Comparison of ENCODE assay signal across 12 mouse cellular contexts in the genomic region with DNA sequence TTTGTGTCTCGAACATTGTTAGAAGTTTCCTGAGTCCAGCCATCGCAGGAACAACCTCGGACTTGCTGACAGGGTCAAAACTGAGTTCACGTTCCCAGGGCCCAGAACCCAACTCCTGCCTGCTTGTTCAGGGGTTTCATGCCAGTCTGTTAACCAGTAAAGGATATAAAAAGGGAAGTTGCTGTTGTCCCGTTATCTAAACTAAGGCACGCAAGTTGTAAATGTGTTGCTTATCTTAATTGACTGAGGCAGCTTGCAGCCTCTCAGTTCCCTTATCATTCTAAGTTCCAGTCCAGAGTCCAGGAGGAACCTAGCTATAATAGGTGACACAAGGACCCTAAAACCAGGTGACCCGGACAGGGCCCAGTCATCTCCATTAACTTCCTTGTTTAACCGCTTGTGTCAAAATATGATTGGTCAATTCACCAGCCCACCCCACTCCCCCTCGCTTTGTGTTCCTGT. TPM values are rescaled to one million over a fixed set of nuclear protein-coding genes. Genes with fewer than 3 reads are reported as not detected.
DNase-seq lines count a peak whose midpoint lies in the region; ATAC-seq and TF ChIP-seq lines count a peak whose summit lies in the region.
"Had no signal": no experiment of that assay in that cellular context is flagged by ENCODE, and none has a peak within 500 bp of the region (broad histone marks: within the 10 kb centered on the region; RNA-seq: fewer than 3 reads in every experiment).

No protein-coding gene starts in this region.

- ATAC-seq in kidney, embryonic 15.5 days (replicated peaks; ENCODE audit: low FRiP score) = no peak
- peak; percentile 96 for ATAC-seq in intestine, postnatal 0 days
- no peak for ATAC-seq in monocyte, adult 5-6 weeks (replicated peaks; ENCODE audit: insufficient number of reproducible peaks, low FRiP score, low TSS enrichment, poor library complexity, severe bottlenecking)

- no peak overlapping the region for H3K4me2 ChIP-seq in kidney, embryonic 15.5 days
- H3K4me2 ChIP-seq in intestine, postnatal 0 days (replicated peaks; ENCODE audit: low read depth) = peak overlapping the region; percentile 41
- H3K4me2 ChIP-seq: midbrain, embryonic 12.5 days had no signal

- 0 out of 2 replicates have a peak overlapping the region, but pooled peaks have one; percentile 41 for H3K27ac ChIP-seq in kidney, embryonic 15.5 days
- H3K27ac ChIP-seq in kidney, adult 2 months (ENCODE audit: insufficient read depth, low read depth, low read length) = no peak overlapping the region
- no peak overlapping the region for H3K27ac ChIP-seq in intestine, postnatal 0 days (ENCODE audit: low read depth, low read length)
- H3K27ac ChIP-seq: embryonic facial prominence, embryonic 10.5 days; midbrain, embryonic 12.5 days had no signal

- no peaks in the 10 kb centered on the region for H3K36me3 ChIP-seq in kidney, embryonic 15.5 days
- H3K36me3 ChIP-seq in kidney, adult 2 months (ENCODE audit: control insufficient read depth, insufficient read depth, low read length) = no peaks in the 10 kb centered on the region
- H3K36me3 ChIP-seq in intestine, postnatal 0 days (ENCODE audit: control insufficient read depth, insufficient read depth) = no peaks in the 10 kb centered on the region; the same call in 1 of the 2 replicates
- H3K36me3 ChIP-seq: embryonic facial prominence, embryonic 10.5 days; midbrain, embryonic 12.5 days had no signal

- H3K4me1 ChIP-seq in kidney, embryonic 15.5 days = peaks cover 10% of the 10 kb centered on the region
- H3K4me1 ChIP-seq in kidney, adult 2 months (ENCODE audit: control insufficient read depth, insufficient read depth, low read length) = peaks cover 4% of the 10 kb centered on the region; the same call in 1 of the 2 replicates
- H3K4me1 ChIP-seq in intestine, postnatal 0 days (replicated peaks; ENCODE audit: control insufficient read depth, insufficient read depth, low read length) = peaks cover 6% of the 10 kb centered on the region; the same call in 1 of the 2 replicates
- H3K4me1 ChIP-seq: embryonic facial prominence, embryonic 10.5 days had no signal

- WGBS in kidney, embryonic 15.5 days = 59% methylated on average over 9 of the region's 9 CpGs
- WGBS in kidney, adult 2 months = 38% methylated on average over 9 of the region's 9 CpGs
- 23% methylated on average over 9 of the region's 9 CpGs for WGBS in intestine, postnatal 0 days

- no peak overlapping the region for H3K4me3 ChIP-seq in kidney, embryonic 15.5 days (replicated peaks)
- H3K4me3 ChIP-seq in kidney, adult 2 months (ENCODE audit: insufficient read depth, low read depth, low read length) = no peak overlapping the region
- H3K4me3 ChIP-seq in intestine, postnatal 0 days (ENCODE audit: low read depth, low read length) = no peak overlapping the region
- H3K4me3 ChIP-seq: embryonic facial prominence, embryonic 10.5 days; midbrain, embryonic 12.5 days had no signal

- no peaks in the 10 kb centered on the region for H3K9me3 ChIP-seq in kidney, embryonic 15.5 days (replicated peaks)
- H3K9me3 ChIP-seq in intestine, postnatal 0 days (ENCODE audit: control insufficient read depth) = no peaks in the 10 kb centered on the region
- H3K9me3 ChIP-seq: embryonic facial prominence, embryonic 10.5 days; midbrain, embryonic 12.5 days had no signal

- H3K27me3 ChIP-seq in kidney, embryonic 15.5 days = no peaks in the 10 kb centered on the region
- H3K27me3 ChIP-seq in kidney, adult 2 months (replicated peaks; ENCODE audit: control insufficient read depth, insufficient read depth, low read length) = no peaks in the 10 kb centered on the region
- peaks cover 21% of the 10 kb centered on the region for H3K27me3 ChIP-seq in intestine, postnatal 0 days (replicated peaks; ENCODE audit: control insufficient read depth, insufficient read depth, low read length)
- H3K27me3 ChIP-seq: midbrain, embryonic 12.5 days had no signal

- no peak for TF ChIP-seq POLR2A in kidney, adult 2 months (IDR thresholded peaks at IDR 0.05; ENCODE audit: low read depth, low read length)

- DNase-seq in kidney, adult 2 months = no peak
- DNase-seq in c-Kit-positive CD71-positive TER-119-negative erythroid progenitor cells, embryonic 14.5 days (ENCODE audit: low read depth) = peak; percentile 67
- peak; percentile 40 to 75 for DNase-seq in spleen, postnatal 4 days (ENCODE audit: low spot score in 2 of 2)
- no peak for DNase-seq in thymus, postnatal 36 days
- no peak for DNase-seq in frontal cortex, postnatal 36 days (ENCODE audit: low spot score in 2 of 2)
- DNase-seq: adrenal gland, postnatal 25 days; kidney, postnatal 10 days had no signal

- TF ChIP-seq CTCF in kidney, adult 2 months (conservative IDR thresholded peaks at IDR 0.05; ENCODE audit: insufficient read depth, insufficient read length, low read depth, low read length) = no peak
- no peak for TF ChIP-seq CTCF in intestine, postnatal 0 days (IDR thresholded peaks at IDR 0.05; ENCODE audit: low read depth)

- no peak overlapping the region for H3K9ac ChIP-seq in kidney, embryonic 15.5 days
- no peak overlapping the region for H3K9ac ChIP-seq in intestine, postnatal 0 days (ENCODE audit: low read depth, low read length)
- H3K9ac ChIP-seq: midbrain, embryonic 12.5 days had no signal

RNA-seq across cellular contexts. Expression of gene Agpat3, which starts 14.6 kb away (rescaled TPM):
- polyA plus RNA-seq in kidney, embryonic 15.5 days (2015; fragmentation: Nextera tagmentation; extraction: Ambion mirVana) = 84.9 and 88.7 TPM in 2 replicates
- 460 and 530 TPM in 2 replicates for polyA plus RNA-seq in kidney, adult 2 months (2012; rRNA removed)
- polyA plus RNA-seq in intestine, postnatal 0 days (2015; fragmentation: Nextera tagmentation; extraction: Ambion mirVana) = 277 and 284 TPM in 2 replicates
- total RNA-seq in monocyte, adult 5-6 weeks (2017) = 40.0 to 87.7 TPM (median 46.4 TPM) in 3 replicates

RNA-seq across cellular contexts. Expression of gene Rrp1, which starts 46.0 kb away (rescaled TPM):
- polyA plus RNA-seq in kidney, embryonic 15.5 days (2015; fragmentation: Nextera tagmentation; extraction: Ambion mirVana) = 287 and 316 TPM in 2 replicates
- 58.2 and 80.3 TPM in 2 replicates for polyA plus RNA-seq in kidney, adult 2 months (2012; rRNA removed)
- polyA plus RNA-seq in intestine, postnatal 0 days (2015; fragmentation: Nextera tagmentation; extraction: Ambion mirVana) = 141 and 148 TPM in 2 replicates
- 298 to 382 TPM (median 299 TPM) in 3 replicates for total RNA-seq in monocyte, adult 5-6 weeks (2017)

RNA-seq across cellular contexts. Expression of gene Cstb, which starts 58.6 kb away (rescaled TPM):
- 182 and 209 TPM in 2 replicates for polyA plus RNA-seq in kidney, embryonic 15.5 days (2015; fragmentation: Nextera tagmentation; extraction: Ambion mirVana)
- polyA plus RNA-seq in kidney, adult 2 months (2012; rRNA removed) = 101 and 115 TPM in 2 replicates
- polyA plus RNA-seq in intestine, postnatal 0 days (2015; fragmentation: Nextera tagmentation; extraction: Ambion mirVana) = 1,208 and 1,296 TPM in 2 replicates
- 24.8 to 42.0 TPM (median 26.4 TPM) in 3 replicates for total RNA-seq in monocyte, adult 5-6 weeks (2017)

Comparison
In these comparisons a context has a peak if more than half of its experiments do, and no peak if none do; other contexts are left out.
1. DNase-seq: peak in c-Kit-positive CD71-positive TER-119-negative erythroid progenitor cells, embryonic 14.5 days (single experiment) and spleen, postnatal 4 days (2 of 2); none in kidney, adult 2 months (single experiment), thymus, postnatal 36 days (0 of 2) and frontal cortex, postnatal 36 days (0 of 2).